Mouse (Mus musculus) limb, embryonic 14.5 days (tissue): ENCODE measurements around the gene Tsc22d1. TPM values are rescaled to one million over a fixed set of nuclear protein-coding genes. Genes with fewer than 3 reads are reported as not detected.

ENCODE experiments used
- ATAC-seq: fragments of 200-750 bp; cut with Nextera tagmentation; 2 replicates; pipeline ENCODE4 v1.8.0; 2017; ENCODE audit warnings: low read depth, moderate number of reproducible peaks, moderate TSS enrichment; ENCODE audit not compliant: low FRiP score
- DNase-seq: peaks from one replicate; pipeline ENCODE4 v3.0.0-alpha.2; 2015; ENCODE audit warnings: low spot score
- H3K27ac ChIP-seq: fragments of 300-500 bp; sonication (generic); replicated peaks from 2 replicates; pipeline ENCODE4 v1.5.1; 2014; ENCODE audit warnings: low read depth, mild to moderate bottlenecking, low read length, moderate library complexity, mixed read lengths
- H3K27me3 ChIP-seq: fragments of 300-500 bp; sonication (generic); 2 replicates; pipeline ENCODE4 v1.6.1; 2014; ENCODE audit warnings: low read length, mixed read lengths; ENCODE audit not compliant: control insufficient read depth, insufficient read depth
- H3K36me3 ChIP-seq: fragments of 300-500 bp; sonication (generic); 2 replicates; pipeline ENCODE4 v1.6.1; 2014; ENCODE audit warnings: mild to moderate bottlenecking, low read length, moderate library complexity, mixed read lengths; ENCODE audit not compliant: control insufficient read depth, insufficient read depth
- H3K4me1 ChIP-seq: fragments of 300-500 bp; sonication (generic); 2 replicates; pipeline ENCODE4 v1.6.1; 2014; ENCODE audit warnings: antibody characterized with exemption, low read length, mixed read lengths; ENCODE audit not compliant: control insufficient read depth, insufficient read depth
- H3K4me2 ChIP-seq: fragments of 300-500 bp; sonication (generic); replicated peaks from 2 replicates; pipeline ENCODE4 v1.6.1; 2014; ENCODE audit warnings: low read depth, mild to moderate bottlenecking, low read length, moderate library complexity; ENCODE audit not compliant: severe bottlenecking
- H3K4me3 ChIP-seq: fragments of 300-500 bp; sonication (generic); replicated peaks from 2 replicates; pipeline ENCODE4 v1.5.1; 2014; ENCODE audit warnings: low read length
- H3K9ac ChIP-seq: fragments of 300-500 bp; sonication (generic); 2 replicates; pipeline ENCODE4 v1.6.1; 2014; ENCODE audit warnings: mild to moderate bottlenecking, low read depth, low read length, moderate library complexity; ENCODE audit not compliant: severe bottlenecking
- H3K9me3 ChIP-seq: fragments of 300-500 bp; sonication (generic); 2 replicates; pipeline ENCODE4 v1.6.1; 2016; ENCODE audit warnings: low read length; ENCODE audit not compliant: control insufficient read depth
- POLR2A ChIP-seq: fragments of 200-500 bp; IDR thresholded peaks from 2 replicates; pipeline ENCODE4 v1.8.0; 2012; ENCODE audit warnings: inconsistent platforms, mild to moderate bottlenecking, moderate library complexity, borderline replicate concordance; ENCODE audit not compliant: insufficient read depth, insufficient read length; ENCODE audit errors: extremely low read depth
- WGBS: fragments of 180-500 bp; shearing (Covaris S2); extraction: QIAGEN DNeasy Blood & Tissue Kit; methylation state at CpG from one replicate; pipeline ENCODE4 v1.1.7; 2014; 5-methylcytosine and 5-hydroxymethylcytosine counted together
- polyA plus RNA-seq, 2 experiments: library from polyadenylated mRNA; depleted of rRNA in 1 of 2; stranded (reverse) in 1 of 2; unstranded in 1 of 2; fragments of >200 nt; fragmentation: Nextera tagmentation in 1 of 2; extraction: Ambion mirVana in 1 of 2; gene quantifications; 2 replicates each; pipeline versions ENCODE4 v1.2.1 to v1.2.3; 2012 to 2014

Gene Tsc22d1
- polyA plus RNA-seq, 2 experiments: 506 to 686 TPM

- Histone ChIP-seq H3K36me3 (peaks cover 16% of the 10 kb centered on the region), H3K9me3 (no peaks in the 10 kb centered on the region), H3K4me3 (peak overlapping the region; percentile 70; the same call in 1 of the 2 replicates), H3K27me3 (no peaks in the 10 kb centered on the region), H3K9ac (0 out of 2 replicates have a peak overlapping the region, but pooled peaks have one; percentile 8), H3K4me2 (peak overlapping the region; percentile 88; the same call in 1 of the 2 replicates), H3K27ac (peak overlapping the region; percentile 34; the same call in 1 of the 2 replicates), H3K4me1 (peaks cover 15% of the 10 kb centered on the region)
- ATAC-seq (no peak), DNase-seq (no peak)
- no peak for TF ChIP-seq POLR2A
- 83% methylated on average over 9 of the region's 9 CpGs for WGBS
These were observed 93.2 kb downstream of the Tsc22d1 start for GRCm38 (mm10) chr14:76507804-76508500.

GRCm38 (mm10) chr14:76508701-76509100, 93.9 kb downstream of the Tsc22d1 start:
- H3K27ac ChIP-seq: 0 out of 2 replicates have a peak overlapping the region, but pooled peaks have one; percentile 21
- TF ChIP-seq POLR2A: peak; percentile 37; the same call in 1 of the 2 replicates

GRCm38 (mm10) chr14:76511971-76512370, 97.2 kb downstream of the Tsc22d1 start:
- H3K4me3 ChIP-seq: no peak overlapping the region
- H3K9me3 ChIP-seq: no peaks in the 10 kb centered on the region
- H3K9ac ChIP-seq: no peak overlapping the region
- H3K36me3 ChIP-seq: peaks cover 8% of the 10 kb centered on the region
- ATAC-seq: no peak
- H3K27ac ChIP-seq: no peak overlapping the region
- no peak overlapping the region for H3K4me2 ChIP-seq
- peaks cover 19% of the 10 kb centered on the region for H3K4me1 ChIP-seq
- H3K27me3 ChIP-seq: no peaks in the 10 kb centered on the region
- 79% methylated on average over 7 of the region's 7 CpGs for WGBS
- DNase-seq: no peak
- no peak for TF ChIP-seq POLR2A

More at GRCm38 (mm10) chr14:76508701-76509100, 93.9 kb downstream of the Tsc22d1 start:
- Histone ChIP-seq H3K27me3 (no peaks in the 10 kb centered on the region), H3K9ac (no peak overlapping the region), H3K4me3 (no peak overlapping the region), H3K36me3 (peaks cover 16% of the 10 kb centered on the region), H3K4me2 (no peak overlapping the region), H3K4me1 (peaks cover 21% of the 10 kb centered on the region), H3K9me3 (no peaks in the 10 kb centered on the region)
- no peak for DNase-seq
- 59% methylated on average over 10 of the region's 10 CpGs for WGBS
- ATAC-seq: no peak

- no peak for DNase-seq
These were observed 98.8 kb downstream of the Tsc22d1 start for GRCm38 (mm10) chr14:76513395-76514049.

GRCm38 (mm10) chr14:76514050-76514585, 99.4 kb downstream of the Tsc22d1 start:
- TF ChIP-seq POLR2A: no peak
- WGBS: 46% methylated on average over 6 of the region's 6 CpGs
- H3K9ac ChIP-seq: no peak overlapping the region
- ATAC-seq: no peak
- H3K27ac ChIP-seq: no peak overlapping the region
- no peaks in the 10 kb centered on the region for H3K27me3 ChIP-seq
- no peak for DNase-seq
- no peak overlapping the region for H3K4me3 ChIP-seq
- H3K4me2 ChIP-seq: no peak overlapping the region
- H3K36me3 ChIP-seq: no peaks in the 10 kb centered on the region
- no peaks in the 10 kb centered on the region for H3K9me3 ChIP-seq
- H3K4me1 ChIP-seq: peaks cover 12% of the 10 kb centered on the region

More at GRCm38 (mm10) chr14:76513395-76514049, 98.8 kb downstream of the Tsc22d1 start:
- no peaks in the 10 kb centered on the region for H3K27me3 ChIP-seq
- H3K4me3 ChIP-seq: no peak overlapping the region
- H3K4me2 ChIP-seq: no peak overlapping the region
- no peak overlapping the region for H3K9ac ChIP-seq
- no peak for TF ChIP-seq POLR2A
- no peak overlapping the region for H3K27ac ChIP-seq
- H3K4me1 ChIP-seq: peaks cover 12% of the 10 kb centered on the region
- 24% methylated on average over 11 of the region's 11 CpGs for WGBS
- ATAC-seq: no peak; the same call in 1 of the 2 replicates
- H3K36me3 ChIP-seq: no peaks in the 10 kb centered on the region
- no peaks in the 10 kb centered on the region for H3K9me3 ChIP-seq
